Mouse (Mus musculus) thymus, adult 18-20 months (tissue): ENCODE measurements around the gene Sell.

Source experiments
- DNase-seq, 2 experiments: peaks; one replicate each; pipeline ENCODE4 v3.0.0; 2022; ENCODE audit warnings: mixed read lengths in 2 of 2

Sell gene

GRCm38 (mm10) chr1:164075416-164075815, 13.6 kb downstream of the Sell start:
- no peak for DNase-seq

- DNase-seq, result no peak
Measured at GRCm38 (mm10) chr1:164076441-164076840, 14.7 kb downstream of the Sell start.

DNA sequence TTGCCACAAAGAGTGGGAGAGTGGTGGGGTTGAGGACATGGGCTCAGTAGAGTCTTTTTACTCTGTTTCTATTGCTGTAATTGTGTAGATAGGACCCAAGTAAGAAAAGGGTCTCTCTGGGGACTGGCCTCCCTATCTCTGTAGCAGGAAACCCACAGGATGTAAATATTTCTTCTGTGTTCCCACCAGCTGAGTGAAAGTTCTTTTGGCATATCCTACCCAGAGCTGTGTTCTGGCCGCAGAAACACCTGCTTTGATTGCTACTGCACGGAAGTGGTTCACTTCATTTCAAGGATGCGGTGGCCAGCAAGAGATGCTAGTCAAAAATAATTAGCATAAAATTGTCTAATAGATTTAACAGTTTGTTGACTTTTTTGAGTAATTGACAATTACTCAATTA, 15.2 kb downstream of the Sell start:
- DNase-seq, result peak in 1 of 2 experiments; percentile 51

DNA sequence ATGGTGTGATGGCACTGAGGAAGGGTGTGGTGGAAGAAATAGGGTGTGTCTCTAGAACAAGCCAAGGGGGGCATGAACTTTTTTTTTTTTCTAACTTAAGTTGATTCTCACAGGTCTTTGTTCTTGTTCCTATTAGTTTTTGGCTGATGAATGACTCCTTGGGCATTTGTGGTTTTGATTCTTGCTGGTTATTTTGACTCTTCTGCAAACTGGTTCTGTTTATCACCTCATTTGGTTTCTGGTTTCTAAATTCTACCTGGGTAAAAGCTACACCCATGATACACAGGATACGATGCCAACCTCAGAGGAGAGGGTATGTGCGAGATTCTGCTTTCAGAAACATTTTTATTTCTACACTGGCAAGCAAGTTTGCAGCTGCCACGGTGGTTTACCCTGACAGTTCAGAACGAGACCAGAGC, 16.6 kb downstream of the Sell start:
- peak in 1 of 2 experiments; percentile 36 for DNase-seq

GRCm38 (mm10) chr1:164079091-164079490, 17.3 kb downstream of the Sell start:
- DNase-seq, result no peak

GRCm38 (mm10) chr1:164083046-164083445, 21.3 kb downstream of the Sell start:
- no peak for DNase-seq

GRCm38 (mm10) chr1:164086797-164087196, 25.0 kb downstream of the Sell start:
- no peak for DNase-seq

- DNase-seq, result no peak
Measured at GRCm38 (mm10) chr1:164087872-164088271, 26.1 kb downstream of the Sell start.

- no peak for DNase-seq
Measured at GRCm38 (mm10) chr1:164096780-164097179, 35.0 kb downstream of the Sell start.

DNA sequence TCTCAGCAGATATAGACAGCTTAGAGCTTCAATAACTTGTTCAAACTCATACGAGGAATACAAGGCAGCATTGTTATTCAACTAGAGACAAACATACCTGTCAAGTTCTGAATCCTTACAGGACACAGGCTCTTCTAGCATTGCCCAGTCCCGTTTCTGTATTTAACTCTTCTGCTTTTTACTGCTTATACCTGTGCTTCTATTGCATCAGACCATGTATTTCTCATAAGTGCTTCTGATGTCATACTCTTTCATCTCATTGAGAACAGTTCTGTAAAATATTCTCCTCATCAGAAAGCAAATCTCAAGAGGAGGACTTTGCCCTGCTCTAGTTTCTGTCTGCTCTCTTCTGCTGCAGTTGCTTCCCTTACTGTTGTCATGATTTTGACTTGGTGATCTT, 36.1 kb downstream of the Sell start:
- no peak for DNase-seq

GRCm38 (mm10) chr1:164098372-164098771, 36.6 kb downstream of the Sell start:
- DNase-seq, result no peak

DNA sequence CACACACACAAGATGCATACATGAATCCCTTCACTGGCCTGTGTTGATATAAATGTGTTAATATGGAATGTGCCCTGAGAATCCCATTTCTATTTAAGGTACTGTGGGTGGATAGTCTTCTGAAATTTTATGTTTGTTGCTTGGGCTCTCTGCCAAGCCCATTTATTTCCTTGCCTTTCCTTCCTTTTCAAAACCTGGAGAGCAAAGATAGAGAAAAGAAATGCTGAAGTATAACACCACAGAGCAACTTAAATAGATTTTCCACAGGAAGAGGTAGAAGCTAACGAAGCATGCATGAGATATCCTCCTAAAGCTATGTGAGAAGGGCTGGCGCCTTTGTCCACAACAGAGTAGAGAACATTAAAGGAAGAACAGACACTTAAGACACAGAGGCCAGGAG, 48.0 kb downstream of the Sell start:
- no peak for DNase-seq

- no peak for DNase-seq
Measured at GRCm38 (mm10) chr1:164110591-164111329, 49.0 kb downstream of the Sell start.

- DNase-seq, result no peak
Measured at GRCm38 (mm10) chr1:164114280-164114679, 52.5 kb downstream of the Sell start.

- DNase-seq, result no peak
Measured at GRCm38 (mm10) chr1:164114947-164115493, 53.2 kb downstream of the Sell start, which contains the start of gene Selp. TSS of gene Selp (plus strand) at chr1:164115264.

- no peak for DNase-seq
Measured at GRCm38 (mm10) chr1:164115647-164116046, 53.9 kb downstream of the Sell start.

DNA sequence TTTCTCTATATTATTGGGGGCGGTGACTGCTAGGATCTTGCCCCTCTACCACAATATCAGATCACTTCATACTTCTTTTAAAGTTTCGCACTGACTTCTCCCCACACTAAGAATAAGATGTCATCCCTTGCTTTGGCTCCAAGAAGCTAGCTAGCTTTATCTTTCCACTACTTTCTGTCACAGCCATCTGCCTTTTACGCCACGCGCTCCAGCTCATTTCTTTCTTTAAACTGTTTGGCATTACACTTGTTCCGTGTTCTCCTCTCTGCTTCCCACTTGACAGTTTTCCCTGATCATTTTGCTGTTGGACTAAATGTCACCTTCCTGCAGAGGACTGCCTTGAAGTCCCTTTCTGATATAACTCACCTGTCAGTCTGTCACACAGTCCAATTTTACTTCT, 56.1 kb downstream of the Sell start:
- DNase-seq, result no peak

DNA sequence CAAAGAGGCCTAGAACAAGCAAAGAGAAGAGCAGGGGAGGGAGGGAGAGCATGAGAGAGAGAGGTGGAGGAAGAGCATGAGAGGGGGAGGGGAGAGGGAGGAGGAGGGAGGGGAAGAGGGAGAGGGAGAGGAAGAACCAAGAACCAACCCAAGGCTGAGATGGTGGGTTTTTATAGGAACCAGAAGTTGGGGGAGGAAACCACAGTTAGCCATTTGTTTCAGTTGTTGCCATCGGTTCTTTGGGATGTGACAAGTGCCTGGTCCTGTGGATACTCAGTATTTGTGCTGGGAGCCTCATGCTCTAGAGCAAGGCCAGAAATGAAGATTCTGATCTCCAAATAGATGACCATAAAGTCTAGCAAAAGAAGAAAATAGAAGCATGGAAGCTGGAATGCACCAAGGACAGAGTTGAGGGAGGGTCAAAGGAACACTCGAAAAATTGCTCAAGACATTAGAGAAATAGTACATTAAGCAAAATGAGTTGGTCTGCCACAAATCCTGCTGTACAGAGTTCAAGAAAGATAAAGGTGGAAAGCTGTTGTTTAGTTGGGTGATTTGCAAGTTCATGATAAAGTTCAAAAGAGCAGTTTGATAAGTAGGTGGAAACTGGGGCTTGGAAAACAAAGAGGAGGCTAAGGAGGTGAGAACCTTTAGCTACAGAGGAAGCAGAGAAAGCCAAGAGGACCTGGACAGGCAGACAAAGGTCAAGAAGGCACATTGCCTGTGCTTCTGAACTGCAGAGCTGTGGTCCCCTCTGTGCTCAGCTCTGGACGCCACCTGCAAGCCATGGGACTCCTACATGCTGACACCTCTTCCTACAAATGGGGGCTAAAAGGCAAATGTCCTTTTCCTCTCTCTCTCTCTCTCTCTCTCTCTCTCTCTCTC, 58.4 kb downstream of the Sell start:
- DNase-seq, result no peak

DNA sequence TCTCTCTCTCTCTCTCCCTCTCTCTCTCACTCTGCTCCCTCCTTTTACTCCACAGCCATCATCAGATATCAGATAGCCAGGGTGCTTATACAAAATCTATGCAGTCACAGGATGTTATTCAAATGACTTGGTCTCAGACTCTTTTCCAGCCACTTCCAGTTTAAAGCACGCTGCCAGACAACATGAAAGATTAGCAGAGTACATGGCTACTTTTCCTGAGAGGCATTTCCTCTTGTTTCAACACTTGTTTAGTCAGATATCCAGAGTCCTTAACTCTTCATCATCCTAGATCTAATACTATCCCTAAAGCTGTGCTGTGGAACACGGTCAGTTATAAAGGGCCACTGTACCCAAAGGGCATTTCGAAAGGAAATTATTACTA, 59.0 kb downstream of the Sell start:
- no peak for DNase-seq

DNA sequence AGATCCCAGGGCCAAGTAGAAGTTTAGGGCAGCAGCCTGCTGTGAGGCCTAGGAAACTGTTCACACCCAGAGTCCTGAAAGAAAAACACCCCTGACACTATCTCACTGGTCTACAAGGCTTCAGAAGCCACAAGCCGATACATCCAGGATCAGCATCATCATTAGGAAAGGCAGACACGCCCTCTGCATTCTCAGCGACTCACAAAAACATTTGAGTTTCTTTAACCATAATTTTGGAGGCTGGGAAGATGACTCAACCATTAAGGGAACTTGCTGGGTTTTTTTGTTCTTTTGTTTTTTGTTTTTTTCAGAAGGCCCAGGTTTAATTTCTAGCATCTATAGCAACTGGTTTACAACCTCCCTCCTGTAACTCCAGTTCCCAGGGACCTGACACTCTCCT, 62.1 kb downstream of the Sell start:
- DNase-seq, result no peak

DNA sequence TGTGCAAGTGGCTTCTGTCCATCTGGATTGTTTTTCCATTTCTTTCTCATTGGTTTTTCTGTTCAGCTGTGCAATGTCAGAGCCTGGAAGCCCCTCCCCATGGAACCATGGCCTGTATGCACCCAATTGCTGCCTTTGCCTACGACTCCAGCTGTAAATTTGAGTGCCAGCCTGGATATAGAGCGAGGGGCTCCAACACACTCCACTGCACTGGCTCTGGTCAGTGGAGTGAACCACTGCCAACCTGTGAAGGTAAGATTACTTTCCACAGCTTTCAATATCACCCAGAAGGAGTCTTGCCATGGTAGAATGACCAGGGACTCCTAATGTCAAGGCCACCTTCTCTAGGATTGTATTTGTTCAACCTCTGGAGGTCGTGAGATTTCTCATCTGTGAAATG, 68.2 kb downstream of the Sell start:
- no peak for DNase-seq

- no peak for DNase-seq
Measured at GRCm38 (mm10) chr1:164132609-164133008, 70.8 kb downstream of the Sell start.
